Mouse (Mus musculus): Measurements from ENCODE around the gene Rbms3. TPM values are rescaled to one million over a fixed set of nuclear protein-coding genes. Genes with fewer than 3 reads are reported as not detected.

Rbms3 gene
- total and polyA plus RNA-seq, 2 experiments, result 2.4 to 4.0 TPM

DNA sequence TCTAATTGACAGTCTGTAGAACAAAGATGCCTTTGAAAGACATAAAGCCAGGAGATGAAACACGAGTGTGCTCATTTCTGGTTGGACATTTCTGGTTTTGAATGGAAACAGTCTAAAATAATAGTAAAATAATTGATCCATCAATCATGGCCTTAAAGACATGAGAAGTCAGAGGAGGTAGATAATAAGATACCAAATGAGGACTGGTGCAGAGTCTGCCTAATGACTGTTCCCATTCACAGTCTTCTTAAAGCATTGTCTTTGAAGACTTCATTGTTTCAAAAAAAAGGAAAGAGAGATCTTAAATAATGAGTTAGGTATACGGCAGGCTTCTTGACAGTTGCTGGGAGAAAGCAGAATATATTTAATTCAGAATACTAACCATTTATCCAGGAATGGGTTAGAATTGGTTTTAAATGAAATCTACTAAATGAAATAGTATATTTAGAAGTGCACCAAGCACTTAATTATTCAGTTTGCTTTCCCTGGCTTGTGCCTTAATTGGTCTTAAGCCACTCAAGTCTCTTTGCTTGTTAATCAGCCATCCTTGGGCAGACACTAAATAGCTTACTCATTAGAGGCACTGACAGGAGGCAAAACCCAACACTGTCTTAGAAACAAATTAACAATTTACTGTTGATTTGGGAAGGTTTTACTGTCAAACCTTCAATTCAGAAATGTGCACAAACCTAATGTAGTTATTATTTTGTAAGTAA, 834.3 kb downstream of the Rbms3 start:
- H3K27ac ChIP-seq (replicated peaks; ENCODE audit: insufficient read depth, low read depth, low read length), result no peak overlapping the region
- no peaks in the 10 kb centered on the region for H3K27me3 ChIP-seq (ENCODE audit: control insufficient read depth, insufficient read depth, low read length)
- no peaks in the 10 kb centered on the region for H3K4me1 ChIP-seq (ENCODE audit: control insufficient read depth, insufficient read depth, low read length)
- H3K36me3 ChIP-seq (ENCODE audit: control insufficient read depth, insufficient read depth, low read length), result no peaks in the 10 kb centered on the region
- DNase-seq (ENCODE audit: extremely low read depth, low read depth, low spot score), result no peak
- WGBS, result 83% methylated on average over 2 of the region's 2 CpGs
- TF ChIP-seq POLR2A (IDR thresholded peaks at IDR 0.05; ENCODE audit: extremely low read depth, insufficient read depth, low read length) (no peak), CTCF (IDR thresholded peaks at IDR 0.05; ENCODE audit: low read depth, low read length) (no peak)
- no peak overlapping the region for H3K9ac ChIP-seq (ENCODE audit: low read depth, low read length)
- no peak overlapping the region for H3K4me3 ChIP-seq (ENCODE audit: insufficient read depth, low read depth, low read length)
- no peaks in the 10 kb centered on the region for H3K79me2 ChIP-seq (ENCODE audit: control insufficient read depth, insufficient read depth, low read length)

DNA sequence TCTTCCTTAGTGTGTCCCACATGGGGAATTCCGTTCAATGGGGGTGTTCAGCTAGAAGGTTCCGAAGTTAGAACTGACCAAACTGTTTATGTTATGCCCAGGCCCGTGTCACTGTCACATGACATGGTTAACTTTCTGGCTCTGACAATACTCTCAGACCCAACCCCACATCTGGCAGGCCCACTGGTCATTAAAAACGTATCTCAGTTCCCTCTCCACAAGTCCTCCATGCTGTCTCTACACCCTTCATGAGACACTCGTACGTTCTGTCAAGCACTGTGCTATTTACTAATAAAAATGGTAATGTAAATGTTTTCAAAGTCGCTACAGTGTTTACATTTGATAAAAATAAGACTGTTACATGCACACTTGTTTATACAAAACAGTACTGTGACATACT, 837.9 kb downstream of the Rbms3 start:
- H3K36me3 ChIP-seq (ENCODE audit: control insufficient read depth, insufficient read depth, low read length), result no peaks in the 10 kb centered on the region
- no peak for TF ChIP-seq POLR2A (IDR thresholded peaks at IDR 0.05; ENCODE audit: extremely low read depth, insufficient read depth, low read length)
- no peak for TF ChIP-seq CTCF (IDR thresholded peaks at IDR 0.05; ENCODE audit: low read depth, low read length)
- no peak overlapping the region for H3K9ac ChIP-seq (ENCODE audit: low read depth, low read length)

DNA sequence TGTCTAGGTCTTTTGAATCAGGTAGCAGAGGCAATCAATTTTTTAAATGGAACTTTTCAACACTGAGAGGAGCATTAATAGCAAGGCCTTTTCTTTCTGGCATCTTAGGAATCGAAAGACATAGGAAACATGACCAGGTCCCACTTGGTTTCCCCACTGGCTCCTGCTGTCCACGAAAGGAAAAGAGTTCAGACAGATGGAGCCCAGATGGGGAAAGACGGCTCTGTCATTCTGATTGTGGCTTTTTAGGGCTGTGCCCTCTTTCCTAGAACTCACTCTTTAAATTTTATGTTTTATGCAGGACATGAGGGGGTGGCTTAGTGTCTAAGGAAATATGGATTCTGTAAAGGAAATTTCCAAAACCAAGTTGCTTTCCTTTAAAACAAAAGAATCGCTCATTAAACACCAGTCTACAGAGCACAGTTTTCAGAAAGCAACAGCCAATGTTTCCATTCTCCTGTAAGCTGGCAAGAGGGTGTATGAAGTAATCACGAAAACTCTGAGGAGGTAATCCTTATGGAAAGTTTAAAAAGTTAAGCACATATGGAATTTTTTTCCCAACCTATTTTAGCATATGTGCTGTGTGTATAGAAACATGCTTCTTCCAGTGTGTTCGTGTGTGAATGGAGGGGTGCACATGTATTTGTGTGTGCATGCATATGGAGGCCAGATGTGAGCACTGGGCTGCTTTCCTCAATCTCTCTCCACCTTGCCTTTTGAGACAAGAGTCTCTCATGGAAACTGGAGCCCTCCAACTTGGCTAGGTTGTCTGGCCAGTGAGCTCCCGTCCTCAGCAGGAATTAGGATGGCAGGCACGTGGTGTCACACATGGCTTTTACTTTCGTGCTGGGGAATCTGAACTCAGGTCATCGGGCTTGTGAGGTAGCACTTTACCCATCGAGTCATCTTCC, 843.3 kb downstream of the Rbms3 start:
- DNase-seq (ENCODE audit: extremely low read depth, low read depth, low spot score), result no peak
- Histone ChIP-seq H3K79me2 (ENCODE audit: control insufficient read depth, insufficient read depth, low read length) (no peaks in the 10 kb centered on the region), H3K27me3 (ENCODE audit: control insufficient read depth, insufficient read depth, low read length) (no peaks in the 10 kb centered on the region), H3K36me3 (ENCODE audit: control insufficient read depth, insufficient read depth, low read length) (no peaks in the 10 kb centered on the region), H3K4me1 (ENCODE audit: control insufficient read depth, insufficient read depth, low read length) (no peaks in the 10 kb centered on the region), H3K27ac (replicated peaks; ENCODE audit: insufficient read depth, low read depth, low read length) (no peak overlapping the region), H3K4me3 (ENCODE audit: insufficient read depth, low read depth, low read length) (no peak overlapping the region), H3K9ac (ENCODE audit: low read depth, low read length) (no peak overlapping the region)
- TF ChIP-seq CTCF (IDR thresholded peaks at IDR 0.05; ENCODE audit: low read depth, low read length) (no peak), POLR2A (IDR thresholded peaks at IDR 0.05; ENCODE audit: extremely low read depth, insufficient read depth, low read length) (no peak)
- 88% methylated on average over 11 of the region's 11 CpGs for WGBS

More for the DNA sequence above, 837.9 kb downstream of the Rbms3 start:
- DNase-seq (ENCODE audit: extremely low read depth, low read depth, low spot score), result no peak
- no peak overlapping the region for H3K27ac ChIP-seq (replicated peaks; ENCODE audit: insufficient read depth, low read depth, low read length)
- no peaks in the 10 kb centered on the region for H3K79me2 ChIP-seq (ENCODE audit: control insufficient read depth, insufficient read depth, low read length)
- 81% methylated on average over 7 of the region's 7 CpGs for WGBS
- no peak overlapping the region for H3K4me3 ChIP-seq (ENCODE audit: insufficient read depth, low read depth, low read length)
- H3K27me3 ChIP-seq (ENCODE audit: control insufficient read depth, insufficient read depth, low read length), result no peaks in the 10 kb centered on the region
- H3K4me1 ChIP-seq (ENCODE audit: control insufficient read depth, insufficient read depth, low read length), result no peaks in the 10 kb centered on the region

DNA sequence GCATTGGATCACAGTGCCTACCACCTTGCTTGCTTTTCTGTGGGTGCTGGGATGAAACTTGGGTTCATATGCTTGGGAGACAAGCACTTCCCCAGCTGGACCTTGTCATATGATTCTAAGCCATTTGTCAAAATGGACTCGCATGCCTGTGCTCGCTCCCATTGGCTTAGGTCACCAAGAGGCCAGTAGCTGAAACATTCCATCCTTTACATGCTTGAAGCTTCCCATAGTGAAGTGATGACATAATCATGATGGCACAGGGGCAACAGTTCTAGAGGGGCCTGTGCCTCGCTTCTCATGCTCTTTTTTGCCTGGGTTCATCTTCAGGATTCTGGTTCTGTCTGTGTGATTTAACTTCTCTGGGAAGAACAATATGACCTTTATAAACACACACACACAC, 857.9 kb downstream of the Rbms3 start:
- TF ChIP-seq POLR2A (IDR thresholded peaks at IDR 0.05; ENCODE audit: extremely low read depth, insufficient read depth, low read length) (no peak), CTCF (IDR thresholded peaks at IDR 0.05; ENCODE audit: low read depth, low read length) (no peak)
- no peaks in the 10 kb centered on the region; the same call in 1 of the 2 replicates for H3K4me1 ChIP-seq (ENCODE audit: control insufficient read depth, insufficient read depth, low read length)
- H3K27me3 ChIP-seq (ENCODE audit: control insufficient read depth, insufficient read depth, low read length), result no peaks in the 10 kb centered on the region
- no peaks in the 10 kb centered on the region for H3K79me2 ChIP-seq (ENCODE audit: control insufficient read depth, insufficient read depth, low read length)
- DNase-seq (ENCODE audit: extremely low read depth, low read depth, low spot score), result no peak
- H3K27ac ChIP-seq (replicated peaks; ENCODE audit: insufficient read depth, low read depth, low read length), result no peak overlapping the region
- no peaks in the 10 kb centered on the region for H3K36me3 ChIP-seq (ENCODE audit: control insufficient read depth, insufficient read depth, low read length)
- no peak overlapping the region for H3K9ac ChIP-seq (ENCODE audit: low read depth, low read length)
- H3K4me3 ChIP-seq (ENCODE audit: insufficient read depth, low read depth, low read length), result no peak overlapping the region
- WGBS, result 83% methylated on average over 3 of the region's 3 CpGs

DNA sequence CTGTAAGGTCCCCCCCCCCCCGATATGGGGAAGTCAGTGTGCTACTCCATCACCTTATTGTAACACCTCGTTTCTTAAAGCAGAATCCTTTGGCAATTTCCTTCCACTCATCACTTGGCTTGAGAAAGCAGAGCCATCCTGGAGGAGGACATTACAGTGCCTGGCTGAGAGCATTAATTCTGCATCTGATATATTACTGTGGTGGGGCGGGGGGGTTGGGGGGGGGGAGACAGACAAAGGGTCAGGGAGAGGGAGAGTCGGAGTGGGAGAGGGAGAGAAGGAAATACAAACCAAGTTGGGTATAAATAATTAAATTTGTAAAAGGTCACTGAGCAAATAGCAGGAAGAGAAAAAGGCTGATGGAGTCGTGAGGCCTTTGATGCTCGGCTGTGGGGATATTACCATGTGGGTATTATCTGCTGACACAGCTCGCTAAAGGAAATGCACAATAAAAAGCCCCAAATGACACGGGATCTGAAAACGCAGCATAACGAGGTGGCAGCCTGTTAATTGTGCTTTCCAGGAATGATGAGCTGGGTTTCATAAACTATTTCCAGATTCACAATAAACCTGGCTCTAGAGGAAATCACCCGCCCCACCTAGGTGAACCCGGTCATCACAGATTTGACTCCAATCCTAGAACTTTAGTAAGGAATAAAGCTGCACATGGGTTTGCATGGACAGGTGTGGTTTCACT, 860.2 kb downstream of the Rbms3 start:
- TF ChIP-seq CTCF (IDR thresholded peaks at IDR 0.05; ENCODE audit: low read depth, low read length), result no peak
- no peak for TF ChIP-seq POLR2A (IDR thresholded peaks at IDR 0.05; ENCODE audit: extremely low read depth, insufficient read depth, low read length)
- no peaks in the 10 kb centered on the region for H3K79me2 ChIP-seq (ENCODE audit: control insufficient read depth, insufficient read depth, low read length)
- H3K9ac ChIP-seq (ENCODE audit: low read depth, low read length), result no peak overlapping the region
- H3K27me3 ChIP-seq (ENCODE audit: control insufficient read depth, insufficient read depth, low read length), result no peaks in the 10 kb centered on the region
- no peaks in the 10 kb centered on the region for H3K36me3 ChIP-seq (ENCODE audit: control insufficient read depth, insufficient read depth, low read length)
- no peaks in the 10 kb centered on the region; the same call in 1 of the 2 replicates for H3K4me1 ChIP-seq (ENCODE audit: control insufficient read depth, insufficient read depth, low read length)
- H3K4me3 ChIP-seq (ENCODE audit: insufficient read depth, low read depth, low read length), result no peak overlapping the region
- H3K27ac ChIP-seq (replicated peaks; ENCODE audit: insufficient read depth, low read depth, low read length), result no peak overlapping the region
- no peak for DNase-seq (ENCODE audit: extremely low read depth, low read depth, low spot score)
- WGBS, result 74% methylated on average over 12 of the region's 12 CpGs

All from liver, adult 2 months (tissue).